Mouse (Mus musculus) heart, embryonic 11.5 days (tissue): Measurements from ENCODE around the gene Dvl2. TPM values are rescaled to one million over a fixed set of nuclear protein-coding genes. Genes with fewer than 3 reads are reported as not detected.

Source experiments
- ATAC-seq: fragments of 200-750 bp; cut with Nextera tagmentation; replicated peaks from 2 replicates; pipeline ENCODE4 v1.8.0; 2017; ENCODE audit warnings: moderate library complexity; ENCODE audit not compliant: insufficient number of reproducible peaks, low FRiP score, low TSS enrichment
- H3K27ac ChIP-seq: fragments of 300-500 bp; sonication (generic); 2 replicates; pipeline ENCODE4 v1.5.1; 2014; ENCODE audit warnings: mild to moderate bottlenecking, low read depth, low read length
- H3K27me3 ChIP-seq: fragments of 300-500 bp; sonication (generic); 2 replicates; pipeline ENCODE4 v1.6.1; 2014; ENCODE audit warnings: mild to moderate bottlenecking, low read length, mixed read lengths; ENCODE audit not compliant: control insufficient read depth, insufficient read depth
- H3K36me3 ChIP-seq: fragments of 300-500 bp; sonication (generic); 2 replicates; pipeline ENCODE4 v1.6.1; 2014; ENCODE audit warnings: mild to moderate bottlenecking, low read length, moderate library complexity, mixed read lengths; ENCODE audit not compliant: control insufficient read depth, insufficient read depth
- H3K4me1 ChIP-seq: fragments of 300-500 bp; sonication (generic); 2 replicates; pipeline ENCODE4 v1.6.1; 2014; ENCODE audit warnings: low read length; ENCODE audit not compliant: control insufficient read depth, insufficient read depth
- H3K4me2 ChIP-seq: fragments of 300-500 bp; sonication (generic); 2 replicates; pipeline ENCODE4 v1.6.1; 2014; ENCODE audit warnings: mild to moderate bottlenecking, moderate library complexity
- H3K4me3 ChIP-seq: fragments of 300-500 bp; sonication (generic); 2 replicates; pipeline ENCODE4 v1.5.1; 2014; ENCODE audit warnings: low read depth, low read length
- H3K9ac ChIP-seq: fragments of 300-500 bp; sonication (generic); 2 replicates; pipeline ENCODE4 v1.6.1; 2014; ENCODE audit warnings: mild to moderate bottlenecking, low read depth, low read length, moderate library complexity
- H3K9me3 ChIP-seq: fragments of 300-500 bp; sonication (generic); replicated peaks from 2 replicates; pipeline ENCODE4 v1.6.1; 2016; ENCODE audit warnings: low read length; ENCODE audit not compliant: control insufficient read depth
- WGBS: fragments of 180-500 bp; shearing (Covaris S2); extraction: QIAGEN DNeasy Blood & Tissue Kit; methylation state at CpG from one replicate; pipeline ENCODE4 v1.1.7; 2014; ENCODE audit not compliant: insufficient replicate concordance; 5-methylcytosine and 5-hydroxymethylcytosine counted together
- polyA plus RNA-seq: library from polyadenylated mRNA; unstranded; fragments of >200 nt; fragmentation: Nextera tagmentation; extraction: Ambion mirVana; gene quantifications from 2 replicates; pipeline ENCODE4 v1.2.1, GENCODE M21; 2014

Gene Dvl2
- polyA plus RNA-seq, 1 experiment from 2014 or later = 18.9 TPM

DNA sequence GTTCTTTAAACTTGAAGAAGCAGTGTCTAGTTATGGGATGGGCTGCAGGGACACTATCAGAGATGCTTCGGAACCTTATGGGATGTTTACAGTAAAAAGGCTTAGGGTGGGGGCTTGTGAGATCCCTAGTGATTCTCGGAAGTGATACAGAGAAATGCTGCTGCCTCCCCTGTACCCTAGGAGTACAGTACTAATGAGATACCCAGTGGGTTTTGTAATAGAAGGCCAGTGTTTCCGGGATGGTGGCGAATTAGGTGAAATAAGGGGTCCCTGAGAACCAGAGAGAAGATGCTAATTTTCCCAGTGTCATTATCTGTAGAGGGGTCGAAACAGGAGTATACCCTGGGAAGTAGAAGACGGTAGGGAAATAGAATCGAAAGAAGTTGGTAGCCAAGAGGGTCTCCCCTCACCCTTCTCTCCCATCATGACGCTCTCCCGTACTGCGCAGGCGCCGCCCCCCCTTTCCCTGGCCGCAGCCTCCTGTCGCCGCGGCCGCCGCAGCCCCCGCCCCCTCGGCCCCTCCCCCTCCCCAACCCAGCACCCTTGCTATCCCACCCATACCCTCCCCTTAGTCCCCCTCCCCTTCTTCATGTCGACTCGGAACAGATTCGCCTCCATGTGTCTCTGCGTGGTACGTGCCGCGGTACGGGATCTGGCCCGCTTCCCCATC is 23.2 kb downstream of the Dvl2 start:
- H3K4me1 ChIP-seq = peaks cover 47% of the 10 kb centered on the region
- 6% methylated on average over 22 of the region's 29 CpGs for WGBS
- peak overlapping the region; percentile 64 for H3K4me2 ChIP-seq
- H3K36me3 ChIP-seq = no peaks in the 10 kb centered on the region
- no peaks in the 10 kb centered on the region for H3K27me3 ChIP-seq
- H3K9me3 ChIP-seq = no peaks in the 10 kb centered on the region
- ATAC-seq = no peak
- peak overlapping the region; percentile 38 for H3K4me3 ChIP-seq
- H3K27ac ChIP-seq = no peak overlapping the region
- H3K9ac ChIP-seq = peak overlapping the region; percentile 2; the same call in 1 of the 2 replicates

DNA sequence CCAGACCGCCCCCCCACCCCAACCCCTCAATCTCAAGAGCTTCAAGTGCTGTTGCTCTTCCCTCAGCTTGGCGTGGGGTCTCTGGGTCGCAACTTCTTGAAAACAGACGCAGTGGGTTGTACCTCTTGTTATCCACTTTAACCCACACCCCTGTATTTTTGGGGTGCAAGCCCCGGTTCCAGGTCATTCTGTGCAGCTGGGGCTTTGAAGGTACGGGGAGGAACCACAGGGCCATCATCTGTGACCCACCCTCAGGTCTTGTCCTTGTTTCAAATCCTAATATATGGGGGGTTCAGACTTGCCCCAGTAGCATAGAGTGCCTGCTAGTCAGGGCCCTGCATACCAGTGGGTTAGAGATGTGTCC is 23.7 kb downstream of the Dvl2 start:
- whole genome bisulfite sequencing = 17% methylated on average over 6 of the region's 6 CpGs
- Histone ChIP-seq H3K4me1 (peaks cover 45% of the 10 kb centered on the region), H3K9me3 (no peaks in the 10 kb centered on the region), H3K36me3 (no peaks in the 10 kb centered on the region), H3K27me3 (no peaks in the 10 kb centered on the region), H3K4me2 (peak overlapping the region; percentile 64), H3K9ac (0 out of 2 replicates have a peak overlapping the region, but pooled peaks have one; percentile 2), H3K27ac (no peak overlapping the region), H3K4me3 (peak overlapping the region; percentile 38)
- no peak for ATAC-seq

DNA sequence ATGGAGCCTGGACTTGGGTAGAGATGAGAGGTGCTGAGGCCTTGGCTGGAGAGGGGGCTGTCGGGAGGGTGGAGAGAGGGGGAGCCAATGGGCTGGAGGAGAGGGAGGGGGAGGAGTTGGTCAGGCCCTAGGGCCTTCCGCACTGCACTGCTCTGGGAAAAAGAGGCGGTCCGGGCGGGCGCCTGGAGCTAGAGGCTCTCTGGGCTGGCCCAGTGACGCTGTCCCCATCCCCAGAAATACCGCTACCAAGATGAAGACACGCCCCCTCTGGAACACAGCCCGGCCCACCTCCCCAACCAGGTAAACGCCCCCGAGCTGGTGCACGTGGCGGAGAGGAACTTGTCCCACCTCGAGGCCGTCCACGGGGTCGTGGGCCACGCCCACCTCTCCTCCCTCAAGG is 26.3 kb downstream of the Dvl2 start:
- peaks cover 7% of the 10 kb centered on the region; the same call in 1 of the 2 replicates for H3K36me3 ChIP-seq
- ATAC-seq = peak; percentile 46; the same call in 1 of the 2 replicates
- H3K27ac ChIP-seq = no peak overlapping the region
- H3K4me1 ChIP-seq = peaks cover 44% of the 10 kb centered on the region
- peak overlapping the region; percentile 22 for H3K4me3 ChIP-seq
- WGBS = 0% methylated on average over 19 of the region's 19 CpGs
- no peaks in the 10 kb centered on the region for H3K27me3 ChIP-seq
- no peaks in the 10 kb centered on the region for H3K9me3 ChIP-seq
- peak overlapping the region; percentile 66 for H3K4me2 ChIP-seq
- no peak overlapping the region; the same call in 1 of the 2 replicates for H3K9ac ChIP-seq

DNA sequence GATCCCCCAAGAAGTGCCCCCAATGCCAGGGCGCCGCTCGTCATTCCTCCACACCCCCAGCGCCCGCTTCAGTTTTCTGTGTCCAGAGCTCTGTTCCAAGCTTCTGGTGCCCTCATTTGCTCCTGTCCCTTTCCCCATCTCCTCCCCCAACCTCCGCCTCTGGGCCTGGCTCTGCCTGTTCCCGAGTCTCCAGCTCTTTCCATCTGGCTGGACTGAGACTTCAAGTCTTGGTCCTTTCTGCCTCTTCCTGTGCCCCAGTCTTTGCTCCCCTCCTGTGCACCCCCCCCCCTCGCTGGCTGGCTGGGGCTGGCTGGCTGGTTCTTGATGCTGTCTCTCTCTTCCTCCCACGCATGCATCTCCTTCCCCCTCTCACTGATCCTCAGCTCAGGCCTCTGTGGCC is 27.0 kb downstream of the Dvl2 start:
- no peaks in the 10 kb centered on the region for H3K9me3 ChIP-seq
- no peak for ATAC-seq
- H3K36me3 ChIP-seq = peaks cover 8% of the 10 kb centered on the region; the same call in 1 of the 2 replicates
- peak overlapping the region; percentile 66 for H3K4me2 ChIP-seq
- no peaks in the 10 kb centered on the region for H3K27me3 ChIP-seq
- H3K4me1 ChIP-seq = peaks cover 44% of the 10 kb centered on the region
- H3K4me3 ChIP-seq = peak overlapping the region; percentile 18
- 42% methylated on average over 9 of the region's 9 CpGs for WGBS
- H3K9ac ChIP-seq = no peak overlapping the region
- H3K27ac ChIP-seq = no peak overlapping the region

DNA sequence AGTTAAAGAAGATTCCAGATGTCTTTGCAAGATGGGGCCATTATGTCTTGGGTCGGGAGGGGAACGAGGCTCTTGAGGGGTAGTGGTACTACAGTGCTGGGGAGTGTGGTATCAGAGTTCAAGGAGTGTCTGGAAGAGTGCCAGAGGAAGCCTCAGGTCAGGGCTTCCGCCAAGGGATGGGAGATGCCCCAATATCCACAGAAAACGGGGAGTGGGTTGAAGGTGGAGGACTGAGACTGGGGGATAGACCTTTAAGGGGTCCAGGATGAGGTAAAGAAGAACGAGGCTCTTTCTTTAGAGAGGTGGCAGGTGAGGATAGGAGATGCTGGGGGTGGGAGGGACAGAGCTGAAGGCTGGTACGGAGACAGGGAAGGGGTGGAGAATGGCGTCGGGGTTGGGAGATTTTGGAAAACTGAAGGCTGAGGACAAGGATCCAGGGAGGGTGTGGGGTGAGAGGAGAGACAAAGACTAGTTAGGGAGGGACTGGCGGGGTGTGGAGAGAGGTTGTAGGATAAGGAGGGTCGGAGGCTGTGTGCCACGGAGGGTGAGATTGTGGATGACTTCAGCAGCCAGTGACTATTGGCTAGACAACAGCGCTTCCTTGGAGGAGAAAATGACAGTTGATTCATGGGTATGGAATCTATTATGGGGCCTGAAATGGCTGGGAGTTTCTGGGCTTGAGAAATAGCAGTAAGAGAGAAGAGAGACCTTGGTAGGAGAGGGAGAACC is 28.2 kb downstream of the Dvl2 start:
- Histone ChIP-seq H3K9me3 (no peaks in the 10 kb centered on the region), H3K27me3 (no peaks in the 10 kb centered on the region), H3K4me2 (peak overlapping the region; percentile 60), H3K4me1 (peaks cover 38% of the 10 kb centered on the region), H3K4me3 (peak overlapping the region; percentile 24; the same call in 1 of the 2 replicates), H3K9ac (no peak overlapping the region), H3K36me3 (peaks cover 8% of the 10 kb centered on the region; the same call in 1 of the 2 replicates), H3K27ac (0 out of 2 replicates have a peak overlapping the region, but pooled peaks have one; percentile 32)
- ATAC-seq = no peak
- 27% methylated on average over 12 of the region's 12 CpGs for WGBS

DNA sequence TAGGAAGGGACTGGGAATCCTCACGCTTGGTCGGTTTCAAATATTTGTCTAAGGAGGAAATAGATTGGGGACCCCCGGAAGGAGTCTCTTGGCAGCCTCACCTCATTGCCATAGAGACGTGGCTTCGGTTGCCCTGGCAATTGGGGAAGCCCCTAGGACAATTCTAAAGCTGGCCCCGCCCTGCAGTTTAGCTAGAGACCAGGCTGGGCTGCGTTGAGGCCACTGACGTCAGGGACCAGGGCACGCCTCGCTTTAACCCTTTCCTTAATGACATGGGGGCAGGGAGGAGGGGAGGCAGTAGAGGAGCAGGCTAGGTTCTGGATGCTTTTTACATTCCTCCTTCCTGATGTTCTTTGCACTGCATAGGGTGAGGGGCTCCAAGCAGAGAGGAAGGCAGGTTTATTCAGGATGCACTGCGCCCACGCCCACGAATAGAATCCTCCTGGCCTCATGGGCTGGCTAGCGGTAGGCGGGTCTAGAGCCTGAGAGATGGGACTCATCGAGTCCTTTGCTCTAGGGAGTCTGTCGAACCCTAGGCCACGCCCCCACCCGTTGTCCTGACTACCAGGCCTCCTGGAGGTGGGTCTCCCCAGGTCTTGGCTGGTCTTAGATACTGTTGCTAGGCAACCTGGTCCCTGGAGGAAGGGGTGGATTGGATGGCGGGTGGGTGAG is 28.9 kb downstream of the Dvl2 start:
- peak; percentile 71 for ATAC-seq
- H3K4me1 ChIP-seq = peaks cover 38% of the 10 kb centered on the region
- no peak overlapping the region for H3K9ac ChIP-seq
- no peaks in the 10 kb centered on the region for H3K27me3 ChIP-seq
- H3K36me3 ChIP-seq = peaks cover 8% of the 10 kb centered on the region; the same call in 1 of the 2 replicates
- peak overlapping the region; percentile 24 for H3K4me3 ChIP-seq
- peak overlapping the region; percentile 60 for H3K4me2 ChIP-seq
- under 1% methylated on average over 20 of the region's 20 CpGs for WGBS
- 0 out of 2 replicates have a peak overlapping the region, but pooled peaks have one; percentile 32 for H3K27ac ChIP-seq
- H3K9me3 ChIP-seq = no peaks in the 10 kb centered on the region

DNA sequence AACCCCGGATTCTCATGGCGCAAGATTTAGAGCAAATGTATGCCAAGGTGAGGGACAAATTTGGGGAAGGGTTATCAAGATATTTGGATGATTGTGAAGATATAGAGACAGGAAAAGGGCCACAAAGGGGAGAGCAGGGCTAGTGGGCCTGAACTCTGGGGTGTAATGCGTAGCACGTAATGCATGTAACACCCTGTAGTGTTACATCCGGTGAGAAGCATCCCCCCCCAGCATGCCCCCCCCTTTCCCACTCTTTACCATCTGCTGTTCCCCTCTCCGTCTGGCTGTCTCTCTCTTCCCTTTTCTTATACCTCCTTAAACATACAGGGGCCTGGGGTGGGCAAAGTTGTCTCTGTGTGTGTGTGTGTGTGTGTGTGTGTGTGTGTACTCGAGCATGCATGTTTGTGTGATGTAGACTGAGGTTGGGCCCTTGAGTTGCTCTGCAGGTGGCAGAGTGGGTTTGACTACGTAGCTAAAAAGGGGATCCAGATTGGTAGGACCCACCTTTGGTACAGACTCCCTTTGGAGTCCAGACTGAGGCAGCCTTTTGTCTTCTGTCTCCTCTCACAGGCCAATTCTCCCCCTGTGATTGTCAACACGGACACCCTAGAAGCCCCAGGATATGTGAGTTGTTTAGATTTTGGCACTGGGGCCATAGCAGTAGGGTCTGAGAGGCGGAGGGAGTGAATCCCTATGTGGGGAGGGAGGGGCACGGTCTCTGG is 29.6 kb downstream of the Dvl2 start:
- 54% methylated on average over 11 of the region's 11 CpGs for WGBS
- H3K9me3 ChIP-seq = no peaks in the 10 kb centered on the region

More for the DNA sequence above, 29.6 kb downstream of the Dvl2 start:
- no peak overlapping the region for H3K27ac ChIP-seq
- no peaks in the 10 kb centered on the region for H3K27me3 ChIP-seq
- H3K4me3 ChIP-seq = peak overlapping the region; percentile 24
- peak overlapping the region; percentile 60 for H3K4me2 ChIP-seq
- no peak overlapping the region for H3K9ac ChIP-seq
- peaks cover 38% of the 10 kb centered on the region for H3K4me1 ChIP-seq
- peaks cover 8% of the 10 kb centered on the region; the same call in 1 of the 2 replicates for H3K36me3 ChIP-seq
- no peak for ATAC-seq
